Mouse (Mus musculus): ENCODE measurements around the gene Gm21760. TPM values are rescaled to one million over a fixed set of nuclear protein-coding genes. Genes with fewer than 3 reads are reported as not detected.
"Not testable (repeated sequence)": the region's sequence is repeated elsewhere in the genome, so short reads cannot be mapped to it uniquely, and the experiment has no call there.

The Gm21760 gene
- polyA plus RNA-seq (2015; fragmentation: Nextera tagmentation; extraction: Ambion mirVana), result not detected in 2 replicates

GRCm38 (mm10) chrY:80133479-80133878, at the start of gene Gm21760:
Gene Gm21760 (plus strand): TSS chrY:80133779.
- H3K4me3 ChIP-seq (replicated peaks); H3K36me3 ChIP-seq; ATAC-seq (ENCODE audit: insufficient read depth, low FRiP score, low read depth); H3K9me3 ChIP-seq; H3K9ac ChIP-seq; H3K27me3 ChIP-seq (replicated peaks); H3K4me1 ChIP-seq; H3K27ac ChIP-seq; H3K4me2 ChIP-seq: not testable (repeated sequence)
- no CpG with 5 or more reads among the region's 6 CpGs for WGBS

Data from stomach, embryonic 15.5 days (tissue).